Mouse (Mus musculus): ENCODE measurements around the gene Srpk3.

Gene Srpk3

GRCm38 (mm10) chrX:73798502-73798901, 24.3 kb downstream of the Srpk3 start:
- in situ Hi-C loops (cut with MboI; ENCODE audit: low sequenced_read_pairs), result no loop called here

- in situ Hi-C loops (cut with MboI; ENCODE audit: low sequenced_read_pairs), result no loop called here
Observed at GRCm38 (mm10) chrX:73805814-73806213, 31.6 kb downstream of the Srpk3 start.

GRCm38 (mm10) chrX:73815072-73815471, 40.9 kb downstream of the Srpk3 start:
- in situ Hi-C loops (cut with MboI; ENCODE audit: low sequenced_read_pairs), result no loop called here

GRCm38 (mm10) chrX:73816596-73817314, 42.5 kb downstream of the Srpk3 start:
- in situ Hi-C loops (cut with MboI; ENCODE audit: low sequenced_read_pairs), result no loop called here

GRCm38 (mm10) chrX:73823747-73824146, 49.5 kb downstream of the Srpk3 start:
- in situ Hi-C loops (cut with MboI; ENCODE audit: low sequenced_read_pairs), result no loop called here

GRCm38 (mm10) chrX:73824185-73825151, 50.3 kb downstream of the Srpk3 start, which contains the start of gene Pdzd4:
Gene Pdzd4, minus strand, starts transcription at chrX:73824969.
- in situ Hi-C loops (cut with MboI; ENCODE audit: low sequenced_read_pairs), result no loop called here

Data from CH12F3 (cell line).